ENCODE assay signal across 19 mouse cellular contexts in genomic region chr11:96259038-96259437, GRCm38 (mm10). TPM values are rescaled to one million over a fixed set of nuclear protein-coding genes. Genes with fewer than 3 reads are reported as not detected.
DNase-seq lines count a peak whose midpoint lies in the region; ATAC-seq and TF ChIP-seq lines count a peak whose summit lies in the region.
"Had no signal": no experiment of that assay in that cellular context is flagged by ENCODE, and none has a peak within 500 bp of the region (broad histone marks: within the 10 kb centered on the region; RNA-seq: fewer than 3 reads in every experiment).

No protein-coding gene starts in this region.

- peak; percentile 44 for DNase-seq in forebrain, embryonic 11.5 days (ENCODE audit: low spot score)
- peak; percentile 4 for DNase-seq in mesoderm, embryonic 11.5 days (ENCODE audit: low read depth, low spot score)
- no peak for DNase-seq in thymus, postnatal 10 days (ENCODE audit: low spot score in 2 of 2)
- DNase-seq in hindbrain, embryonic 10.5 days (ENCODE audit: low spot score), result no peak
- no peak for DNase-seq in left cerebral cortex, postnatal 14 days (ENCODE audit: low spot score in 2 of 2)
- DNase-seq: cerebellum, postnatal 36 days; heart, adult 11 months; lung, postnatal 36 days; thymus, adult 18-20 months had no signal

- TF ChIP-seq CTCF in intestine, postnatal 0 days (IDR thresholded peaks at IDR 0.05; ENCODE audit: low read depth), result no peak

- WGBS in forebrain, embryonic 11.5 days, result 4% methylated on average over 2 of the region's 2 CpGs
- WGBS in forebrain, embryonic 16.5 days, result 0% methylated on average over 2 of the region's 2 CpGs
- 12% methylated on average over 2 of the region's 2 CpGs for WGBS in intestine, postnatal 0 days
- WGBS in kidney, embryonic 16.5 days, result 8% methylated on average over 2 of the region's 2 CpGs
- 2% methylated on average over 2 of the region's 2 CpGs for WGBS in hindbrain, embryonic 10.5 days

- no peaks in the 10 kb centered on the region for H3K36me3 ChIP-seq in forebrain, embryonic 11.5 days (ENCODE audit: control insufficient read depth, insufficient read depth, low read length)
- no peaks in the 10 kb centered on the region for H3K36me3 ChIP-seq in forebrain, embryonic 16.5 days (ENCODE audit: control insufficient read depth, insufficient read depth)
- no peaks in the 10 kb centered on the region for H3K36me3 ChIP-seq in intestine, postnatal 0 days (ENCODE audit: control insufficient read depth, insufficient read depth)
- 0 out of 2 replicates have a peak, but pooled peaks cover 5% of the 10 kb centered on the region for H3K36me3 ChIP-seq in kidney, embryonic 16.5 days (ENCODE audit: insufficient read depth, low read length)
- no peaks in the 10 kb centered on the region for H3K36me3 ChIP-seq in hindbrain, embryonic 10.5 days
- H3K36me3 ChIP-seq: embryonic facial prominence, embryonic 15.5 days; midbrain, embryonic 15.5 days had no signal

- H3K4me3 ChIP-seq in forebrain, embryonic 11.5 days (ENCODE audit: low read depth, low read length), result no peak overlapping the region
- no peak overlapping the region for H3K4me3 ChIP-seq in forebrain, embryonic 16.5 days (replicated peaks; ENCODE audit: low read length)
- no peak overlapping the region for H3K4me3 ChIP-seq in intestine, postnatal 0 days (ENCODE audit: low read depth, low read length)
- H3K4me3 ChIP-seq in kidney, embryonic 16.5 days (ENCODE audit: low read length), result no peak overlapping the region
- no peak overlapping the region for H3K4me3 ChIP-seq in hindbrain, embryonic 10.5 days
- H3K4me3 ChIP-seq: embryonic facial prominence, embryonic 15.5 days; forebrain, embryonic 13.5 days; midbrain, embryonic 15.5 days had no signal

- peaks cover 99% of the 10 kb centered on the region for H3K27me3 ChIP-seq in forebrain, embryonic 11.5 days (ENCODE audit: control insufficient read depth, insufficient read depth, low read length)
- H3K27me3 ChIP-seq in forebrain, embryonic 16.5 days (replicated peaks; ENCODE audit: control insufficient read depth, insufficient read depth, low read length), result peaks cover 98% of the 10 kb centered on the region
- H3K27me3 ChIP-seq in intestine, postnatal 0 days (replicated peaks; ENCODE audit: control insufficient read depth, insufficient read depth, low read length), result peaks cover 98% of the 10 kb centered on the region
- no peaks in the 10 kb centered on the region for H3K27me3 ChIP-seq in kidney, embryonic 16.5 days (ENCODE audit: insufficient read depth, low read length)
- peaks cover 100% of the 10 kb centered on the region for H3K27me3 ChIP-seq in hindbrain, embryonic 10.5 days (ENCODE audit: insufficient read depth, poor library complexity, severe bottlenecking)

- no peaks in the 10 kb centered on the region for H3K4me1 ChIP-seq in forebrain, embryonic 11.5 days (replicated peaks; ENCODE audit: control insufficient read depth, insufficient read depth, low read length)
- no peaks in the 10 kb centered on the region for H3K4me1 ChIP-seq in forebrain, embryonic 16.5 days (replicated peaks; ENCODE audit: control insufficient read depth, insufficient read depth, low read length)
- no peaks in the 10 kb centered on the region for H3K4me1 ChIP-seq in intestine, postnatal 0 days (replicated peaks; ENCODE audit: control insufficient read depth, insufficient read depth, low read length)
- H3K4me1 ChIP-seq in kidney, embryonic 16.5 days (ENCODE audit: insufficient read depth, low read length), result peaks cover 96% of the 10 kb centered on the region
- 0 out of 2 replicates have a peak, but pooled peaks cover 4% of the 10 kb centered on the region for H3K4me1 ChIP-seq in hindbrain, embryonic 10.5 days (replicated peaks)
- H3K4me1 ChIP-seq: forebrain, embryonic 13.5 days; midbrain, embryonic 15.5 days had no signal

- intact Hi-C loops in left cerebral cortex, postnatal 14 days (cut with DNase I), result loop anchor here (5.0 to 10.0 kb wide), 2 partner anchors 54 to 257 kb away; no protein-coding TSS in a partner anchor

- no peak overlapping the region for H3K4me2 ChIP-seq in forebrain, embryonic 11.5 days (ENCODE audit: low read depth, low read length, severe bottlenecking)
- no peak overlapping the region for H3K4me2 ChIP-seq in forebrain, embryonic 16.5 days (ENCODE audit: low read length)
- H3K4me2 ChIP-seq in intestine, postnatal 0 days (replicated peaks; ENCODE audit: low read depth), result no peak overlapping the region
- peak overlapping the region; percentile 6; the same call in 1 of the 2 replicates for H3K4me2 ChIP-seq in kidney, embryonic 16.5 days (replicated peaks; ENCODE audit: low read depth, low read length)
- H3K4me2 ChIP-seq: embryonic facial prominence, embryonic 15.5 days; forebrain, embryonic 13.5 days; midbrain, embryonic 15.5 days had no signal

- H3K27ac ChIP-seq in forebrain, embryonic 11.5 days (ENCODE audit: low read depth, low read length), result no peak overlapping the region
- no peak overlapping the region for H3K27ac ChIP-seq in forebrain, embryonic 16.5 days (ENCODE audit: low read length)
- no peak overlapping the region for H3K27ac ChIP-seq in intestine, postnatal 0 days (ENCODE audit: low read depth, low read length)
- peak overlapping the region; percentile 67 for H3K27ac ChIP-seq in kidney, embryonic 16.5 days (ENCODE audit: low read length)
- no peak overlapping the region for H3K27ac ChIP-seq in hindbrain, embryonic 10.5 days
- H3K27ac ChIP-seq: embryonic facial prominence, embryonic 15.5 days; forebrain, embryonic 13.5 days; midbrain, embryonic 15.5 days had no signal

- no peaks in the 10 kb centered on the region for H3K9me3 ChIP-seq in forebrain, embryonic 11.5 days (ENCODE audit: control insufficient read depth, low read length)
- H3K9me3 ChIP-seq in forebrain, embryonic 16.5 days (ENCODE audit: control insufficient read depth, low read length), result no peaks in the 10 kb centered on the region
- no peaks in the 10 kb centered on the region for H3K9me3 ChIP-seq in intestine, postnatal 0 days (ENCODE audit: control insufficient read depth)
- no peaks in the 10 kb centered on the region for H3K9me3 ChIP-seq in kidney, embryonic 16.5 days (ENCODE audit: low read length)
- no peaks in the 10 kb centered on the region for H3K9me3 ChIP-seq in hindbrain, embryonic 10.5 days
- H3K9me3 ChIP-seq: embryonic facial prominence, embryonic 15.5 days; forebrain, embryonic 13.5 days; midbrain, embryonic 15.5 days had no signal

- ATAC-seq in forebrain, embryonic 11.5 days (replicated peaks; ENCODE audit: low FRiP score), result no peak
- ATAC-seq in forebrain, embryonic 16.5 days, result no peak
- peak; percentile 17; the same call in 1 of the 2 replicates for ATAC-seq in intestine, postnatal 0 days
- peak; percentile 16; the same call in 1 of the 2 replicates for ATAC-seq in kidney, embryonic 16.5 days (ENCODE audit: low FRiP score, low TSS enrichment)
- ATAC-seq: forebrain, embryonic 13.5 days; inflammation-experienced regulatory T-cells, adult 6 months; midbrain, embryonic 15.5 days had no signal

- no peak overlapping the region for H3K9ac ChIP-seq in forebrain, embryonic 11.5 days (ENCODE audit: low read length)
- H3K9ac ChIP-seq in forebrain, embryonic 16.5 days (replicated peaks; ENCODE audit: low read depth, low read length), result no peak overlapping the region
- H3K9ac ChIP-seq in intestine, postnatal 0 days (ENCODE audit: low read depth, low read length), result no peak overlapping the region
- 0 out of 2 replicates have a peak overlapping the region, but pooled peaks have one; percentile 10 for H3K9ac ChIP-seq in kidney, embryonic 16.5 days (replicated peaks; ENCODE audit: low read length)
- H3K9ac ChIP-seq: embryonic facial prominence, embryonic 15.5 days; forebrain, embryonic 13.5 days; midbrain, embryonic 15.5 days had no signal

RNA-seq across cellular contexts. Expression of gene Hoxb9, which starts 12.2 kb away (rescaled TPM):
- not detected in 2 replicates for polyA plus RNA-seq in forebrain, embryonic 11.5 days (2014; fragmentation: Nextera tagmentation; extraction: Ambion mirVana)
- polyA plus RNA-seq in forebrain, embryonic 16.5 days (2015; fragmentation: Nextera tagmentation; extraction: Ambion mirVana), result not detected in 2 replicates
- 0.37 and 1.5 TPM in 2 replicates for polyA plus RNA-seq in intestine, postnatal 0 days (2015; fragmentation: Nextera tagmentation; extraction: Ambion mirVana)
- polyA plus RNA-seq in kidney, embryonic 16.5 days (2015; fragmentation: Nextera tagmentation; extraction: Ambion mirVana), result 21.5 and 24.5 TPM in 2 replicates
- not detected in 2 replicates for polyA plus RNA-seq in hindbrain, embryonic 10.5 days (2016; fragmentation: Nextera tagmentation; extraction: Ambion mirVana)
- total RNA-seq in left cerebral cortex, postnatal 14 days (2021), result not detected
- total RNA-seq: layer of hippocampus, postnatal 25 days had no signal
- polyA plus RNA-seq: embryonic facial prominence, embryonic 15.5 days; forebrain, embryonic 13.5 days; heart, embryonic 14.5 days; inflammation-experienced regulatory T-cells, adult 6 months; liver, embryonic 16.5 days; midbrain, embryonic 15.5 days had no signal

RNA-seq across cellular contexts. Expression of gene Hoxb8, which starts 22.7 kb away (rescaled TPM):
- polyA plus RNA-seq in forebrain, embryonic 11.5 days (2014; fragmentation: Nextera tagmentation; extraction: Ambion mirVana), result not detected in 2 replicates
- polyA plus RNA-seq in forebrain, embryonic 16.5 days (2015; fragmentation: Nextera tagmentation; extraction: Ambion mirVana), result not detected in 2 replicates
- 1.0 and 1.1 TPM in 2 replicates for polyA plus RNA-seq in intestine, postnatal 0 days (2015; fragmentation: Nextera tagmentation; extraction: Ambion mirVana)
- polyA plus RNA-seq in kidney, embryonic 16.5 days (2015; fragmentation: Nextera tagmentation; extraction: Ambion mirVana), result 9.5 and 12.9 TPM in 2 replicates
- polyA plus RNA-seq in hindbrain, embryonic 10.5 days (2016; fragmentation: Nextera tagmentation; extraction: Ambion mirVana), result 0.08 TPM in 1 of 2 replicates, not detected in the other
- not detected for total RNA-seq in left cerebral cortex, postnatal 14 days (2021)
- total RNA-seq: layer of hippocampus, postnatal 25 days had no signal
- polyA plus RNA-seq: embryonic facial prominence, embryonic 15.5 days; forebrain, embryonic 13.5 days; heart, embryonic 14.5 days; inflammation-experienced regulatory T-cells, adult 6 months; liver, embryonic 16.5 days; midbrain, embryonic 15.5 days had no signal

RNA-seq across cellular contexts. Expression of gene Hoxb7, which starts 27.4 kb away (rescaled TPM):
- 0.21 TPM in 1 of 2 replicates, not detected in the other for polyA plus RNA-seq in forebrain, embryonic 11.5 days (2014; fragmentation: Nextera tagmentation; extraction: Ambion mirVana)
- polyA plus RNA-seq in forebrain, embryonic 16.5 days (2015; fragmentation: Nextera tagmentation; extraction: Ambion mirVana), result not detected in 2 replicates
- 7.6 and 8.5 TPM in 2 replicates for polyA plus RNA-seq in intestine, postnatal 0 days (2015; fragmentation: Nextera tagmentation; extraction: Ambion mirVana)
- polyA plus RNA-seq in kidney, embryonic 16.5 days (2015; fragmentation: Nextera tagmentation; extraction: Ambion mirVana), result 60.9 and 68.3 TPM in 2 replicates
- polyA plus RNA-seq in hindbrain, embryonic 10.5 days (2016; fragmentation: Nextera tagmentation; extraction: Ambion mirVana), result not detected in 2 replicates
- not detected for total RNA-seq in left cerebral cortex, postnatal 14 days (2021)
- total RNA-seq: layer of hippocampus, postnatal 25 days had no signal
- polyA plus RNA-seq: embryonic facial prominence, embryonic 15.5 days; forebrain, embryonic 13.5 days; heart, embryonic 14.5 days; inflammation-experienced regulatory T-cells, adult 6 months; midbrain, embryonic 15.5 days had no signal

RNA-seq across cellular contexts. Expression of gene Hoxb6, which starts 33.2 kb away (rescaled TPM):
- not detected in 2 replicates for polyA plus RNA-seq in forebrain, embryonic 11.5 days (2014; fragmentation: Nextera tagmentation; extraction: Ambion mirVana)
- polyA plus RNA-seq in forebrain, embryonic 16.5 days (2015; fragmentation: Nextera tagmentation; extraction: Ambion mirVana), result not detected in 2 replicates
- polyA plus RNA-seq in intestine, postnatal 0 days (2015; fragmentation: Nextera tagmentation; extraction: Ambion mirVana), result 5.7 and 6.4 TPM in 2 replicates
- 50.3 and 55.7 TPM in 2 replicates for polyA plus RNA-seq in kidney, embryonic 16.5 days (2015; fragmentation: Nextera tagmentation; extraction: Ambion mirVana)
- 0.31 TPM in 1 of 2 replicates, not detected in the other for polyA plus RNA-seq in hindbrain, embryonic 10.5 days (2016; fragmentation: Nextera tagmentation; extraction: Ambion mirVana)
- total RNA-seq in left cerebral cortex, postnatal 14 days (2021), result not detected
- total RNA-seq: layer of hippocampus, postnatal 25 days had no signal
- polyA plus RNA-seq: embryonic facial prominence, embryonic 15.5 days; forebrain, embryonic 13.5 days; heart, embryonic 14.5 days; inflammation-experienced regulatory T-cells, adult 6 months had no signal

RNA-seq across cellular contexts. Expression of gene Hoxb5, which starts 44.1 kb away (rescaled TPM):
- polyA plus RNA-seq in forebrain, embryonic 11.5 days (2014; fragmentation: Nextera tagmentation; extraction: Ambion mirVana), result 0.21 TPM in 1 of 2 replicates, not detected in the other
- not detected in 2 replicates for polyA plus RNA-seq in forebrain, embryonic 16.5 days (2015; fragmentation: Nextera tagmentation; extraction: Ambion mirVana)
- polyA plus RNA-seq in intestine, postnatal 0 days (2015; fragmentation: Nextera tagmentation; extraction: Ambion mirVana), result 14.7 and 15.8 TPM in 2 replicates
- polyA plus RNA-seq in kidney, embryonic 16.5 days (2015; fragmentation: Nextera tagmentation; extraction: Ambion mirVana), result 19.2 and 24.3 TPM in 2 replicates
- polyA plus RNA-seq in hindbrain, embryonic 10.5 days (2016; fragmentation: Nextera tagmentation; extraction: Ambion mirVana), result 0.14 and 6.3 TPM in 2 replicates
- not detected for total RNA-seq in left cerebral cortex, postnatal 14 days (2021)
- total RNA-seq: layer of hippocampus, postnatal 25 days had no signal
- polyA plus RNA-seq: embryonic facial prominence, embryonic 15.5 days; forebrain, embryonic 13.5 days; inflammation-experienced regulatory T-cells, adult 6 months had no signal

Comparison
In these comparisons a context has a peak if more than half of its experiments do, and no peak if none do; other contexts are left out.
1. ATAC-seq: peak in intestine, postnatal 0 days (single experiment) and kidney, embryonic 16.5 days (single experiment); none in forebrain, embryonic 11.5 days (single experiment) and forebrain, embryonic 16.5 days (single experiment).
2. DNase-seq: peak in forebrain, embryonic 11.5 days (single experiment) and mesoderm, embryonic 11.5 days (single experiment); none in thymus, postnatal 10 days (0 of 2), hindbrain, embryonic 10.5 days (single experiment) and left cerebral cortex, postnatal 14 days (0 of 2).